Mouse (Mus musculus) heart, embryonic 15.5 days (tissue): ENCODE measurements around the gene 6430628N08Rik. TPM values are rescaled to one million over a fixed set of nuclear protein-coding genes. Genes with fewer than 3 reads are reported as not detected.

ENCODE experiments used
- ATAC-seq: fragments of 200-750 bp; cut with Nextera tagmentation; replicated peaks from 2 replicates; pipeline ENCODE4 v1.8.0; 2017; ENCODE audit warnings: low read depth, moderate TSS enrichment; ENCODE audit not compliant: insufficient number of reproducible peaks, insufficient read depth, low FRiP score
- H3K27ac ChIP-seq: fragments of 300-500 bp; sonication (generic); 2 replicates; pipeline ENCODE4 v1.5.1; 2015; ENCODE audit warnings: mild to moderate bottlenecking, inconsistent platforms
- H3K27me3 ChIP-seq: fragments of 300-500 bp; sonication (generic); 2 replicates; pipeline ENCODE4 v1.6.1; 2015; ENCODE audit warnings: inconsistent platforms
- H3K36me3 ChIP-seq: fragments of 300-500 bp; sonication (generic); 2 replicates; pipeline ENCODE4 v1.6.1; 2015; ENCODE audit warnings: mild to moderate bottlenecking, inconsistent platforms
- H3K4me1 ChIP-seq: fragments of 300-500 bp; sonication (generic); replicated peaks from 2 replicates; pipeline ENCODE4 v1.6.1; 2015; ENCODE audit warnings: inconsistent platforms
- H3K4me2 ChIP-seq: fragments of 300-500 bp; sonication (generic); 2 replicates; pipeline ENCODE4 v1.6.1; 2015; ENCODE audit warnings: inconsistent platforms, mild to moderate bottlenecking, moderate library complexity
- H3K4me3 ChIP-seq: fragments of 300-500 bp; sonication (generic); 2 replicates; pipeline ENCODE4 v1.5.1; 2015; ENCODE audit warnings: mild to moderate bottlenecking, inconsistent platforms
- H3K9ac ChIP-seq: fragments of 300-500 bp; sonication (generic); 2 replicates; pipeline ENCODE4 v1.6.1; 2015; ENCODE audit warnings: mild to moderate bottlenecking, inconsistent platforms
- H3K9me3 ChIP-seq: fragments of 300-500 bp; sonication (generic); replicated peaks from 2 replicates; pipeline ENCODE4 v1.6.1; 2016; ENCODE audit warnings: inconsistent platforms
- WGBS: fragments of 180-500 bp; shearing (Covaris S2); methylation state at CpG from one replicate; pipeline ENCODE4 v1.1.7; 2015; ENCODE audit warnings: mixed read lengths; 5-methylcytosine and 5-hydroxymethylcytosine counted together
- polyA plus RNA-seq: library from polyadenylated mRNA; unstranded; fragments of >200 nt; fragmentation: Nextera tagmentation; extraction: Ambion mirVana; gene quantifications from 2 replicates; pipeline ENCODE4 v1.2.1, GENCODE M21; 2015

6430628N08Rik gene
- polyA plus RNA-seq, 1 experiment from 2014 or later: not detected

GRCm38 (mm10) chr4:115856282-115856681, 34.2 kb upstream of the 6430628N08Rik start:
- Histone ChIP-seq H3K27me3 (no peaks in the 10 kb centered on the region), H3K36me3 (peaks cover 17% of the 10 kb centered on the region; the same call in 1 of the 2 replicates), H3K27ac (no peak overlapping the region), H3K4me3 (no peak overlapping the region), H3K9ac (no peak overlapping the region), H3K4me2 (no peak overlapping the region), H3K4me1 (peaks cover 5% of the 10 kb centered on the region; the same call in 1 of the 2 replicates), H3K9me3 (no peaks in the 10 kb centered on the region)
- no peak for ATAC-seq
- WGBS: 61% methylated on average over 4 of the region's 4 CpGs

- Histone ChIP-seq H3K4me1 (no peaks in the 10 kb centered on the region; the same call in 1 of the 2 replicates), H3K27me3 (no peaks in the 10 kb centered on the region), H3K36me3 (peaks cover 9% of the 10 kb centered on the region; the same call in 1 of the 2 replicates), H3K4me2 (no peak overlapping the region), H3K4me3 (no peak overlapping the region), H3K27ac (no peak overlapping the region), H3K9ac (no peak overlapping the region), H3K9me3 (no peaks in the 10 kb centered on the region)
- 61% methylated on average over 9 of the region's 9 CpGs for WGBS
- ATAC-seq: no peak
Measured at GRCm38 (mm10) chr4:115857293-115857883, 33.1 kb upstream of the 6430628N08Rik start.

GRCm38 (mm10) chr4:115863352-115863751, 27.1 kb upstream of the 6430628N08Rik start:
- WGBS: 79% methylated on average over 7 of the region's 7 CpGs
- no peak for ATAC-seq
- H3K27ac ChIP-seq: no peak overlapping the region
- no peak overlapping the region for H3K4me2 ChIP-seq
- H3K36me3 ChIP-seq: peaks cover 24% of the 10 kb centered on the region
- H3K4me3 ChIP-seq: no peak overlapping the region
- H3K27me3 ChIP-seq: no peaks in the 10 kb centered on the region
- H3K9me3 ChIP-seq: no peaks in the 10 kb centered on the region
- H3K4me1 ChIP-seq: no peaks in the 10 kb centered on the region
- H3K9ac ChIP-seq: no peak overlapping the region

GRCm38 (mm10) chr4:115863880-115864279, 26.6 kb upstream of the 6430628N08Rik start:
- no peak overlapping the region for H3K4me2 ChIP-seq
- no peaks in the 10 kb centered on the region for H3K27me3 ChIP-seq
- no peaks in the 10 kb centered on the region for H3K4me1 ChIP-seq
- H3K4me3 ChIP-seq: no peak overlapping the region
- no peaks in the 10 kb centered on the region for H3K9me3 ChIP-seq
- no peak for ATAC-seq
- H3K36me3 ChIP-seq: peaks cover 24% of the 10 kb centered on the region
- 66% methylated on average over 10 of the region's 10 CpGs for WGBS
- no peak overlapping the region for H3K27ac ChIP-seq
- H3K9ac ChIP-seq: no peak overlapping the region

GRCm38 (mm10) chr4:115869512-115870210, 20.8 kb upstream of the 6430628N08Rik start:
- no peak for ATAC-seq
- no peaks in the 10 kb centered on the region for H3K27me3 ChIP-seq
- no peak overlapping the region for H3K9ac ChIP-seq
- H3K4me1 ChIP-seq: no peaks in the 10 kb centered on the region
- H3K9me3 ChIP-seq: no peaks in the 10 kb centered on the region
- no peak overlapping the region for H3K4me2 ChIP-seq
- 47% methylated on average over 16 of the region's 16 CpGs for WGBS
- no peak overlapping the region for H3K4me3 ChIP-seq
- peaks cover 30% of the 10 kb centered on the region for H3K36me3 ChIP-seq
- H3K27ac ChIP-seq: no peak overlapping the region

- Histone ChIP-seq H3K4me3 (no peak overlapping the region), H3K4me2 (no peak overlapping the region), H3K27ac (no peak overlapping the region), H3K4me1 (peaks cover 5% of the 10 kb centered on the region; the same call in 1 of the 2 replicates), H3K36me3 (peaks cover 25% of the 10 kb centered on the region), H3K9me3 (no peaks in the 10 kb centered on the region), H3K27me3 (no peaks in the 10 kb centered on the region), H3K9ac (no peak overlapping the region)
- no peak for ATAC-seq
- 88% methylated on average over 3 of the region's 3 CpGs for WGBS
Measured at GRCm38 (mm10) chr4:115873231-115873630, 17.2 kb upstream of the 6430628N08Rik start.

GRCm38 (mm10) chr4:115878216-115878678, 12.2 kb upstream of the 6430628N08Rik start:
- Histone ChIP-seq H3K27me3 (no peaks in the 10 kb centered on the region), H3K9me3 (no peaks in the 10 kb centered on the region), H3K4me3 (no peak overlapping the region), H3K27ac (no peak overlapping the region), H3K36me3 (peaks cover 16% of the 10 kb centered on the region), H3K9ac (no peak overlapping the region), H3K4me1 (peaks cover 10% of the 10 kb centered on the region; the same call in 1 of the 2 replicates), H3K4me2 (peak overlapping the region; percentile 42)
- WGBS: 20% methylated on average over 11 of the region's 11 CpGs
- ATAC-seq: 0 out of 2 replicates have a peak, but pooled peaks have one; percentile 47

- H3K36me3 ChIP-seq: peaks cover 10% of the 10 kb centered on the region; the same call in 1 of the 2 replicates
- H3K27ac ChIP-seq: no peak overlapping the region
- no peak for ATAC-seq
- H3K9me3 ChIP-seq: no peaks in the 10 kb centered on the region
- H3K27me3 ChIP-seq: no peaks in the 10 kb centered on the region
- H3K4me3 ChIP-seq: no peak overlapping the region
- H3K9ac ChIP-seq: no peak overlapping the region
- H3K4me2 ChIP-seq: peak overlapping the region; percentile 42; the same call in 1 of the 2 replicates
- WGBS: 46% methylated on average over 9 of the region's 9 CpGs
- peaks cover 10% of the 10 kb centered on the region; the same call in 1 of the 2 replicates for H3K4me1 ChIP-seq
Measured at GRCm38 (mm10) chr4:115878828-115879227, 11.6 kb upstream of the 6430628N08Rik start.

- Histone ChIP-seq H3K4me2 (no peak overlapping the region), H3K9ac (no peak overlapping the region), H3K4me3 (no peak overlapping the region), H3K4me1 (peaks cover 10% of the 10 kb centered on the region; the same call in 1 of the 2 replicates), H3K27ac (no peak overlapping the region), H3K9me3 (no peaks in the 10 kb centered on the region), H3K27me3 (0 out of 2 replicates have a peak, but pooled peaks cover 4% of the 10 kb centered on the region), H3K36me3 (no peaks in the 10 kb centered on the region; the same call in 1 of the 2 replicates)
- no peak for ATAC-seq
- WGBS: 35% methylated on average over 1 of the region's 1 CpGs
Measured at GRCm38 (mm10) chr4:115881183-115881582, 9.3 kb upstream of the 6430628N08Rik start.

GRCm38 (mm10) chr4:115882195-115882594, 8.3 kb upstream of the 6430628N08Rik start:
- WGBS: 44% methylated on average over 4 of the region's 4 CpGs
- Histone ChIP-seq H3K9me3 (no peaks in the 10 kb centered on the region), H3K4me1 (peaks cover 10% of the 10 kb centered on the region; the same call in 1 of the 2 replicates), H3K9ac (no peak overlapping the region), H3K27me3 (0 out of 2 replicates have a peak, but pooled peaks cover 8% of the 10 kb centered on the region), H3K36me3 (no peaks in the 10 kb centered on the region), H3K4me3 (no peak overlapping the region), H3K4me2 (no peak overlapping the region), H3K27ac (no peak overlapping the region)
- ATAC-seq: no peak

GRCm38 (mm10) chr4:115884022-115884421, 6.4 kb upstream of the 6430628N08Rik start, which contains the start of gene Kncn:
Kncn (plus strand) TSS chr4:115884400.
- no peaks in the 10 kb centered on the region for H3K4me1 ChIP-seq
- ATAC-seq: no peak
- WGBS: 64% methylated on average over 6 of the region's 6 CpGs
- peaks cover 16% of the 10 kb centered on the region for H3K27me3 ChIP-seq
- H3K27ac ChIP-seq: no peak within 1 kb of the TSS
- no peak within 1 kb of the TSS for H3K4me3 ChIP-seq
- no peak within 1 kb of the TSS for H3K4me2 ChIP-seq
- no peaks in the 10 kb centered on the region for H3K9me3 ChIP-seq
- H3K9ac ChIP-seq: no peak within 1 kb of the TSS
- no peaks in the 10 kb centered on the region for H3K36me3 ChIP-seq
